Comparison of ENCODE assay signal across 8 mouse cellular contexts in the genomic region with DNA sequence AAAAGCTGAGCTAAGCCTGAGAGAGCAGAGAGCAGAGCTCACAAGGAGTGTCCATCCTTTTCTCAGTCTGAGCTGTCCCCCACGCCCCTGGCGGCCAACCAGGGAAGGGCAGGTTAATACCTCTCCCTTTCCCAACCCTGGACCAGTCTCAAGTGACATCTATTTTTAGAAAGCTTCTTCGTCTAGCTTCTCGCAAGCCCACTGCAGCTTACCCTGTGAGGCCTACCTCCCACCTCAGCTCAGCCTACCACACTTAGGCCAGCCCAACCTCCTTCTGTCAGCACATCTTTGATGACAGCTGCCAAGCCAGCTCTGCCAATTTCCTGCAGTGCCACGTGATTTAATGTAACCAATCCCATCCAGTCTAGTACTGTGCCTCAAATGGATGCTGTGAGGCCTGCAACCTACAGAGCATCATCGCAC.
DNase-seq lines count a peak whose midpoint lies in the region; ATAC-seq and TF ChIP-seq lines count a peak whose summit lies in the region.

No protein-coding gene starts in this region.

- no peak overlapping the region for H3K27ac ChIP-seq in gastrocnemius, adult 2 months
- H3K27ac ChIP-seq in hindbrain, embryonic 16.5 days (ENCODE audit: low read depth, low read length): no peak overlapping the region
- H3K27ac ChIP-seq in limb, embryonic 11.5 days (replicated peaks; ENCODE audit: low read depth, low read length): 0 out of 2 replicates have a peak overlapping the region, but pooled peaks have one; percentile 6

- no peaks in the 10 kb centered on the region for H3K9me3 ChIP-seq in hindbrain, embryonic 16.5 days (ENCODE audit: control insufficient read depth, low read length)
- no peaks in the 10 kb centered on the region for H3K9me3 ChIP-seq in limb, embryonic 11.5 days (ENCODE audit: control insufficient read depth, low read length)

- TF ChIP-seq POLR2A in myocyte (IDR thresholded peaks at IDR 0.05; ENCODE audit: insufficient read length, low read depth): no peak

- H3K4me1 ChIP-seq in hindbrain, embryonic 16.5 days (ENCODE audit: control insufficient read depth, insufficient read depth, low read depth, low read length): no peaks in the 10 kb centered on the region
- H3K4me1 ChIP-seq in limb, embryonic 11.5 days (ENCODE audit: control insufficient read depth, insufficient read depth, low read length): no peaks in the 10 kb centered on the region

- H3K4me3 ChIP-seq in gastrocnemius, adult 2 months: no peak overlapping the region
- H3K4me3 ChIP-seq in hindbrain, embryonic 16.5 days (ENCODE audit: low read length): no peak overlapping the region
- H3K4me3 ChIP-seq in limb, embryonic 11.5 days (ENCODE audit: low read depth, low read length): no peak overlapping the region
- H3K4me3 ChIP-seq in myocyte: no peak overlapping the region

- H3K36me3 ChIP-seq in hindbrain, embryonic 16.5 days (ENCODE audit: control insufficient read depth, insufficient read depth, low read length): no peaks in the 10 kb centered on the region
- no peaks in the 10 kb centered on the region for H3K36me3 ChIP-seq in limb, embryonic 11.5 days (ENCODE audit: control insufficient read depth, insufficient read depth, low read length)
- no peaks in the 10 kb centered on the region for H3K36me3 ChIP-seq in myocyte (ENCODE audit: control insufficient read depth, insufficient read depth)

- intact Hi-C loops in gastrocnemius, adult 2 months (cut with DNase I): loop anchor here (10.0 kb wide), 1 partner anchor 335 kb away; no protein-coding TSS in a partner anchor

- H3K9ac ChIP-seq in hindbrain, embryonic 16.5 days (ENCODE audit: low read depth, low read length): no peak overlapping the region
- no peak overlapping the region for H3K9ac ChIP-seq in limb, embryonic 11.5 days (ENCODE audit: low read length)

- no peak overlapping the region for H3ac ChIP-seq in myocyte (ENCODE audit: control insufficient read depth, insufficient read length)

- H3K79me2 ChIP-seq in myocyte (ENCODE audit: control insufficient read depth, insufficient read depth): no peaks in the 10 kb centered on the region

- 32% methylated on average over 6 of the region's 6 CpGs for WGBS in hindbrain, embryonic 16.5 days
- WGBS in limb, embryonic 11.5 days: 30% methylated on average over 6 of the region's 6 CpGs

- peak; percentile 2 for DNase-seq in right cerebral cortex, adult 18-20 months
- no peak for DNase-seq in right cerebral cortex, postnatal 25 days
- peak; percentile 8 for DNase-seq in cerebellum, adult 9-10 months
- DNase-seq in gastrocnemius, adult 2 months: peak; percentile 56
- DNase-seq in limb, embryonic 11.5 days (ENCODE audit: low spot score): peak; percentile 78
- peak; percentile 7 to 57 for DNase-seq in thymus, postnatal 10 days (ENCODE audit: low spot score in 2 of 2)

- peak; percentile 60 for ATAC-seq in hindbrain, embryonic 16.5 days
- 0 out of 2 replicates have a peak, but pooled peaks have one; percentile 78 for ATAC-seq in limb, embryonic 11.5 days (ENCODE audit: insufficient number of reproducible peaks, low FRiP score, low TSS enrichment, low read depth)

- H3K27me3 ChIP-seq in hindbrain, embryonic 16.5 days (replicated peaks; ENCODE audit: control insufficient read depth, insufficient read depth, low read length): no peaks in the 10 kb centered on the region
- H3K27me3 ChIP-seq in limb, embryonic 11.5 days (ENCODE audit: control insufficient read depth, insufficient read depth, low read length): no peaks in the 10 kb centered on the region
- no peaks in the 10 kb centered on the region for H3K27me3 ChIP-seq in myocyte (ENCODE audit: control insufficient read depth, insufficient read depth, insufficient read length)

- H3K4me2 ChIP-seq in hindbrain, embryonic 16.5 days (ENCODE audit: low read length): no peak overlapping the region
- H3K4me2 ChIP-seq in limb, embryonic 11.5 days (ENCODE audit: low read depth, severe bottlenecking): no peak overlapping the region
- H3K4me2 ChIP-seq in myocyte (ENCODE audit: low read depth): no peak overlapping the region

- peak; percentile 61 for TF ChIP-seq CTCF in gastrocnemius, adult 2 months (IDR thresholded peaks at IDR 0.05)

TF ChIP-seq in myocyte, 11 proteins besides CTCF, POLR2A, EP300 and RAD21:
- no peak for TF ChIP-seq TCF12 (IDR thresholded peaks at IDR 0.05; ENCODE audit: insufficient read depth, poor library complexity, severe bottlenecking)
- TF ChIP-seq USF1 (IDR thresholded peaks at IDR 0.05; ENCODE audit: low read depth): peak; percentile 31
